Mouse (Mus musculus): ENCODE results near the gene Trip4.
A peak's percentile ranks its signal among the peaks of the same experiment; 100 is the strongest.

Trip4 gene

DNA sequence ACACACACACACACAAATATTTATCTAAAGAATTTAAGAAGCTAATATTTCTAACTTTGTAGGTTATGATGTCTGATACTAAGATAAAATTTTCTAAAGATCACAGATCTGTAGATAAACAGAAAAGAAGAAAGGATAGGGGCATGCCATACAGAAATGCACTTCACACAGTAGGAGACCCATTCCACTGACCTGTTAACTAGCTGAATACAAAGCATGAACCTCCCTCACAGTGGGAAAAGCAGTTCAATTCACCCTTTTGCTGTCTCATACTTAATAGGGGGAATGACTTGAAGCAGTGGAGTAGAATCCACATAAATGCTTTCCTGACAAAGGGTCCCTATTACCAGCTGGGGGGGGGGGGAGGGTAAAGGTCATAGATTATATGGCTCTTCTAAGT, 75.0 kb downstream of the Trip4 start:
- DNase-seq = no peak

DNA sequence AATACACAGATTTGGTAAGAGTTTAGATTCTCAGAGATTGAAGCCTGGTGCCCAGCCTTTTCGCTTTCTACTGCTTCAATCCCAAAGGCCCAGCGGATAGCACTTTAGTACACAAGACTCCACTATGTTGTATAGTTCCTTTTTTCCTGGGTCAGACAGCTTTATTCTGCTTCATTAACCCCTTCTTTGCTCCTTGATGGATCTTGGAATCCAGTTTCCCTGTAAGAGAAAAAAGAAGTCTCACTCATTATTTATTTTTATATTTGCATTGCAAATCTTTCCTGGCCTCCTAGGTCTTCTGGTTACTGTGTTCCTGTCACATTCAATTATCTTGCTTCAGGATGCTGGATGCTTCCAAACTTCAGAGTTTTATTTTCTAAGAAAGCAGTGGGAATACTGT, 75.4 kb downstream of the Trip4 start:
- DNase-seq = no peak

DNA sequence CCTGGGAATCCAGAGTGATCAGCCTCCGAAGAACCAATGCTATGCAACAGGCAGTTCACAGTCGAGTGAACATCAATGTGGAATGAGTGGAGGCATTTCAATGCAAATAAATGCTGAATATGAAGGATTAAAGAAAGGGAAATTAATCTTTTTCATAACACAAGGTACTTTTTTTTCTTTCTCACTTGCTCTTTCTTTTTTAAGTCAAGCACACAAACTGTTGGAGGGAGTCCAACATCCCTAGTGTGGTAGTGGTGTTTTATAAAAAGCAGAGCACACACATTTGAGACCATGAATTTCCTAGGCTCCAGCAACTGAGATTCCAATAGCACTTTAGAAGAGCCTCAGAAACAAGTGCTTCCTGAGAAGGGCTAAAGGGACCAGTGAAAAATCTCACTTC, 76.6 kb downstream of the Trip4 start:
- no peak for DNase-seq

DNA sequence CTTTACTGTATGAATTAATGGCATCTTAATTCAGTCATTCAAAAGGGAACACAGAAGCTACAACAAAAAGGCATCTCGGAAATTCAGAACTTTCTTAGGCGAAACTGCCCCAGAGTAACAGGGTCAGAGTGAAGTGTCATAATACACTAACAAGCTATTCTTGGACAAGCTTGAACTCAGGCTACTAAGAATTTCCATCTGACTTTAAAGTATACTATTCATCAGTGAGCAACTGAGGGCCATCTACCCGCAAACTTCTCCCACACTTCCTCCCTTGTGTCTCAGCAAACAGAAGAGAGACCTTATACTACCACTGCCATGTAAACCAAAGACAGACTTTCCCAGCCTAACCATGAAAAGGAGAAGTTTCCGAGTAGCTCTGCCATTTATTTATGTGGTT, 77.4 kb downstream of the Trip4 start:
- DNase-seq = no peak

DNA sequence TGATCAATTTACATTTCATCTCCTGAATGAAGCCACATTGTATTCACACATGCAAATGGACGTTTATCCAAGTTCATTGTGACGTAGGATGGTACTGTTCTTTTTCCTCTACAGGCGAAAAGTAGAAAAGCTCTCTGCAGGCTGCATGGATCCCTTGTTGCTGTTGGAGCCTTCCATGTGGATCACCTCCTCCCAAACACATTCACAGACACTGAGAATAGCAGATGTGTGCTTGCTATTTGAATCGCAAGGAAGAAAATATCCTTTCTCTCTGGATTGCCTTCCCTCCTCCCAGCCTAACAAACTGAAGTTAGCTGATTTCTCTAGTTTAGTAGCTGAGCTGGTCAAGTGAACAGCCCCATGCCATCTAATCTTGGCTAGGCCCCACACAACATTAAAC, 78.3 kb downstream of the Trip4 start:
- DNase-seq = peak; percentile 25

DNA sequence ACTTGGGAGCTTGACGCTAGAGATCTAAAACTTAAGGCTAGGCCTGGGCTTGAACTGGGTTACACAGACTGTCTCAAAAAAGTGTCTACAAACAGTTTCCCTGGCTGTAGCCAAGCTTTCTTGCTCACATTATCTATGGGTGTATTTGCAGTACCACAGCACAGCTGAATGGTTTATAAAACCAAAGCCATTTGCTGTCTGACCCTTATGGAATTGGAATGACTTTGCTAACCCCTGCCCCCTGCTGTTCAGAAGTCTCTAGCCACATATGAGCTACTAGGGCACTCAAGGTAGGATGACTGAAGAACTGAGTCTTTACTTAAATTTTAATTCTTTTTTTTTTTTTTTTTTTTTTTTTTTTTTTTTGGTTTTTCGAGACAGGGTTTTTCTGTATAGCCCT, 79.2 kb downstream of the Trip4 start:
- DNase-seq = no peak

DNA sequence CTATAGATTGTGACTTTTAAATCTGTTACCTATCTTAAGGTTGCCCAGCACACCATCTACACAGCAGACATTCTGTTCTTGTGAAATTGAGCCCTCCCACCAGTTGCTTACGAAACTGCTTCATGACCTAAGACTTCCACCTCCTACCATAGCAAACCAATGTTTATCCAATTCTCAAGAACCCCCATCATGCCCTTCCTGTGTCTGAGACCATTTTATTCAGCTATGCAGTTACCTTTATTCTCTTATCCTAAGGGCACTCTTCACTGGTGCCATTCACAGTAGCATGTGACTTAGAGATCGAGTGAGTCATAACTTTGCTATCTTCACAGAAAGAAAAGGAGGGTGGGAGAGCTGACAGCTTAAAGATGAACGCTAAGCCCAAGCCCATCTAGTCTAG, 80.1 kb downstream of the Trip4 start:
- DNase-seq = no peak

DNA sequence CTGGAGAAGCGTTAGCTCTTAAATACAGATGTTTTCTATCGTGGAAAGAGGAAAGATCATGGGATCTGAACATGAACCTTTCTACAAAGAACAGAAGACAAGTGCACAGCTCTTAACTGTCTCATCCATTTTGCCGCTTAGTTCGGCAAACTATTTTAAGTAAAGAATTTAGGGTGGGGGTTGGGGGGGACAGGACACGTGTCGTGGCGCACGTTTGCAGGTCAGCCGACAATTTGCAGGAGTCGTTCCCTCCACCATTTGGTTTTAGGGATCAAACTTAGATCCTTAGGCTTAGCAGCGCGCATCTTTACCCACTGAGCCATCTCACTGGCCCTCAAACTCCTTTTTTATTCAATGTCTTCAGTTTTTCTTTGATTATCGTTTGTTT, 80.6 kb downstream of the Trip4 start:
- no peak for DNase-seq

DNA sequence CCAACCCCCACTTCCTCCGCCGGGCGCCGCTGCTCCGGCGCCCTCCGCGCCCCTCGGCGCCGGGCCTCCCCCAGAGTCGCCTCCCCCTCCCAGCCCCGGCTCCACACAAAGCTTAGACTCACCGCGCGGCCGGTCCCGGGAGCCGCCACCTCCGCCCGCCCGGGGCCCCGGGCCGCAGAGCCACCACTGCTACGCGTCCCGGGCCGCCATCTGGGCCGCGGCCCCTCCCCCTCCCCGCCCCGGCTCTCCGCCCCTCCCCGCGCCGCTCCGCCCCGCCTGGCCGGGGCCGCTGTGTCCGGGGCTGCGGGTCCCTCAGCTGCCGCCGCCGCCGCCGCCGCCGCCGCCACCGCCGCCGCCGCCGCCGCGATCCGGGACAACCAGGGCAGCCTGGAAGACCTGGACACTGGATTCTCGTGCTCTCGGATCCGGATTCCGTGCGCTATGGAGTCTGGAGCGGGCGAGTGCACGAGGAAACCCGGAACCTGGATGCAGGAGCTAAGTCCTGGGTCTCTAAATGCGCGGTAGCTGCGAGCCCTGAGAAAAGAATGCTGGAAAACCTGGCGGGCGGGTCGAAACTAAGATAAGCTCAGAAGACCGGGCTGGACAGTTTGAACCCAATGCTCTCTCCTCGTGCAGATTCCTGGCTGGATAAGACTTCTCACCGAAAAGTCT, 81.1 kb downstream of the Trip4 start, which contains the start of gene Zfp609:
TSS of gene Zfp609 (minus strand) at position 221 of the 672 bp plus-strand sequence.
- peak; percentile 89 for DNase-seq

DNA sequence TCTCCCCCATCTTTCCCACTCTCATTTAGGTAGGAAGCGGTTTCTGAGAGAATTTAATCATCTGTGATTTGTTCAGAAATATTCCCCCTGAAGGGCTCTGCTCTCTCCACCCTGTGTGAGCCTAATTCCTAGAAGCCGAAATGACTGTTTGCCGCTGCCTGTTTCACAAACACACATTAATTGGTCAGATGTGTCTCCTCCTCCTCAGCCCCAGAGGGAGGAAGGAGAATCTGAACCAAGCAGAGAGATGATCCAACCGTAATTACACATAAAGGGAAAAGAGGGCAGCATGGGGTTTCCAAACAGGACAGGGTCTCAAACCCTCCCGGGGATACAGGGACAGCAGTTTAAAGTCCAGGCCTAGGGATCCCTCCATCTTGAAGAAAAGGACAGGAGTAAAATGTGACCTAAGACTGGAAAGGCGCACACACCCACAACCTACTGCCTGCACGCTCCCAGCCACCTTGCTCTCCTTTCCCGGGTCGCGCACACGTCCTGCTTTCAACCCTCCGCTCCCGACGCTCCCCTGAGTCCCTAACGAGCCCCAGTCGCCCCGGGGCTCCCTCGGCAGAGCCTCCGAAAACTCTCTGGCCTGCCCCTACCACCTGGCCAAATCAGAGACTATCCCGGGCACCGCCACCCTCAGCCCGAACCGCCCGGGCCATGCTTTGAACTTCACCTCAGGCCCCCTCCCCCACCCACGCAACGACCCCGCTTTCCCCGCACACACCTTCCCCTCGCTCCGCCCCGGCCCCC, 81.8 kb downstream of the Trip4 start:
- DNase-seq = peak; percentile 39

DNA sequence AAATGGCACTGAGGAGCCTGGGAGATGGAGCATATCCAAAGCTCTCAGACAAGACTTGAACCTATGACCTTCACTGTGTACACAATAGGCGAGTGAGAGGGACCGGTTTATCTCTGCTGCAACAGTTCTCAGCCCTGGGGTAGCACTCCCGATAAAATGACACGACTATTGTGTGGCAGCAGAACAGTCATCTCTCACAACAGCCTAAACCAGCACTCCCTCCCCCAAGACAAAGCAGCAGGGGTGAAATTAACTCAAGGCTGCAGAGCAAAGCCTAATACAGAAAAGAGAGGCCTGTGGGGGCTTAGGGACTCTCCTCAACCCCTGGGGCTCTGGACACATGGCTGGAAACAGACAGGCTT, 82.4 kb downstream of the Trip4 start:
- DNase-seq = peak; percentile 8

DNA sequence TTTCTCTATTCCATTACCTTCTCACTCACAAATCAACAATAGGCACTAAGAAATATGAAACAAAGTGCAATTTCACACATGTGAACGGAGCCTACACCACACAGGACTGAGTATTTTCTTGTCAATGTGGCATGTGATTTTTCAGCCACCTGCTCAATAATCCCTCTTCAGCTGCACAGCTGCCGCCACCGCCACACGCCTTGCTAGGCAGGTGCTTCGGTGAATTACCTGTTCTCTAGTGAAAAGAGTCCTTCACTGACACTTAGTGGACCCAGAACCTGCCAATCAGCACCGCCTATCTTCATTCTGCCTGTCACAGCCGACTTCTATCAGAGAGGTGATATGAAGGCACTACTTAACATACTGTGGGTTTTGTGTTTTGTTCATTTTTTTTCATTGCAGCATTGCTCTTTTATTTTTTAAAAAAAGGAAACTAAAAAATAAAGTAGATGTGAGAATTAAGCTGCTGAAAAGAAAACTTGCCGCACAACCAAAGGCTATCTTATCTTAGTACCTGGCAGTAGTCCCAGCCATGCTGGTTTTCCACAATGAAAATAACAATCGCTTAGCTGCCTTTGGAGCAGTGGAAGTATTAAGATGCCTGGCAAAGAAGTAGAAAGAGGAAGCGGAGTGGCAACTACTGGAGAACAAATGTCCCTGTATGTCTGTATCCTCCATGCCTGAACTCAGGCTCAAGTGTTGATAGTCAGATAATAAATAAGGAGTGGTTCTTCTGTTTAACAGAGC, 84.7 kb downstream of the Trip4 start:
- no peak for DNase-seq

DNA sequence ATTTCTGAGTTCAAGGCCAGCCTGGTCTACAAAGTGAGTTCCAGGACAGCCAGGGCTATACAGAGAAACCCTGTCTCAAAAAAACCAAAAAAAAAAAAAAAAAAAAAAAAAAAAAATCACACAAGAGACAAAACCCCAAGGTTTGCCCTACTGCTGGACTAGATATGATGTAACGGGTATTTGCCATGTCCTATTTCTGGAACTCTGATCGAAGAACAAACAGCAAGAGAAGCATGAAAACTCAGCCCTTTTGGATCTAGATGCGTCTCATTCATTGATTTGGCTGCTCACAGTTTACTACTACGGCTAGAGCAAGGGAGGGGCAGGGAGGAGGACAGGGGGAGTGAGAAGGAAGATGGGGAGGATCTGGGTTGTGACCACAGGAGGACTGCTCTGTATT, 86.6 kb downstream of the Trip4 start:
- no peak for DNase-seq

DNA sequence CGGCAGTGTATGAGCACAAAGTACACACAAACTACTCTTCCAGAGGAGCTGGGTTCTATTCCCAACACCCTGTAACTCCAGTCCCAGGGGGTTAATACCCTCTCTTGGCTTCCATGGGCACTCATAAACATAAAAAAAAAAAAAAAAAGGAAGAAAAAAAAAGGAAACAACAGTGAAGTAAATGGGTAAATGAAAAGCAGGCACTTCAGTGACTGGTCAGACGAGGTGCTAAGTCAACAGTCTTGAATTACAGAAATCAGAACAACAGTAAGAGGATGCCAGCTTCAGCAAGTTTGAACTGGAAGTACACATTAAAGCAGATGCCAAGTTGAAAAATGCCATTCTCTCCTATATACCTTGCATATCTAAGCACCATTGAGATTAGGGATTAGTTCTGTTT, 88.3 kb downstream of the Trip4 start:
- no peak for DNase-seq

DNA sequence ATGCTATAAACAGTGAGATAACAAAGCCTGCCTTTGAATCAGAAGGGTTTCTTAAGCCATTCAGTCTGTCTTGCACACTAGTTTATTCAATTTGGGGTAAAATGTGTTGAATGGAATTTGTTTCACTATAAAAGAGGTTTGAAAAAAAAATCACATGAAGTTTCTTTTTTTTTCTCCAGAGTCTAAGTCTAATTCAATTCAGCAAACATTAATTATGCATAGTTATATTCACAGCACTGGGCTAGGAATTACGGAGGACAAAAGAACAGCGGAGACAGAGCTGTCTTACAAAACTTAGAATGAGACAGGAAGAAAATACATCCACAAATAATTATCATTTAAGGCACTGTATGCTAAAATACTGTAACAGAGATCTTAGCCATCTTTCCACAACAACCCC, 90.2 kb downstream of the Trip4 start:
- DNase-seq = no peak

DNA sequence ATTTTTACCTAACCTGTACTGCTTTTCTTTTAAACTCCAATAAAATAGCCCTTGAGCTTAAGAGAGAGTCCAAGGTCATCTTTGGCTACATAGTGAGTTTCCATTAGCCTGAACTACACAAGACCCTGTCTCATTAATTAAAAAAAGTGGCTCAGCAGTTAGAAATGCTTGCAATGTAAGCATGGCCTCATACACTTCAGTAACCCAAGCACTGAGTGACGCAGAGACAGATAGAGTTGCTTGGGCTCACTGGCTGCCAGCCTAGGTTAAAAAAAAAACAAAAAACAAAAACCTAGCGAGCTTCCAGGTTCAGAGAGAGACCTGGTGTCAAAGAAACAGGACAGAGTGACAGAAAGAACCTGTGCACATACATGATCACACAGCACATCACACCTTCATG, 95.8 kb downstream of the Trip4 start:
- DNase-seq = no peak

DNA sequence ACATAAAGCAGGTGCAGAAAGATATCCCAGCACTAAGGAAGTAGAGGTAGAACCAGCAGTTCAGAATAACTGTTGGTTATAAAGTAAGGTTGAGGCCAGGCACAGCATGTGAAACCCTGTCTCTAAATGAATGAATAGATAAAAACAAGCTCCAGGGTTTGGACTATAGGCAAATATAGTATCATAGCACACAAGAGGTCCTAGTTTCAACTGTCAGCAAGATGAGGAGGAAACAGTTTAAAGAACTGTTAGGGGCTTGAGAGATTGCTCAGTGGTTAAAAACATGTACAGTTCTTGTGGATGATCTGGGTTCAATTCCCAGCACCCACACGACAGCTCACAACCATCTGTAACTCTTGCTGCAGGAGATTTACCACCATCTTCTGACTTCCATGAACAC, 96.8 kb downstream of the Trip4 start:
- no peak for DNase-seq

DNA sequence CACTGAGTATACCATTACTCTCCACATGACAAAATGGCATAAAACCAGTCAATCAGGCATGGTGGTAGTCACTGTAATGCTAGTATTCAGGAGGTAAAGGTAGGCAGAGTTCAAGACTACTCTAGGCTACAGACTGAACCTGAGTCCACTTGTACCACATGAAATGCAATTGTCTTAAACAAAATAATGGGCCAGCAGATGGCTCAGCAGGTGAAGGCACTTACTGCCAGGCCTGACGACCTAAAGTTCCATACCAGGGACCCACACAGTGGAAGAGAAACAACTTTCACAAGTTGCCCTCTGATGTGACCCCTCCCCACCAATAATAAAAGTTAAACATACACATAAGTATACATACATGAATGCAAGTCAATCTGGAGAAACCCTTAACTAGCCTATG, 100.8 kb downstream of the Trip4 start:
- DNase-seq = no peak

DNA sequence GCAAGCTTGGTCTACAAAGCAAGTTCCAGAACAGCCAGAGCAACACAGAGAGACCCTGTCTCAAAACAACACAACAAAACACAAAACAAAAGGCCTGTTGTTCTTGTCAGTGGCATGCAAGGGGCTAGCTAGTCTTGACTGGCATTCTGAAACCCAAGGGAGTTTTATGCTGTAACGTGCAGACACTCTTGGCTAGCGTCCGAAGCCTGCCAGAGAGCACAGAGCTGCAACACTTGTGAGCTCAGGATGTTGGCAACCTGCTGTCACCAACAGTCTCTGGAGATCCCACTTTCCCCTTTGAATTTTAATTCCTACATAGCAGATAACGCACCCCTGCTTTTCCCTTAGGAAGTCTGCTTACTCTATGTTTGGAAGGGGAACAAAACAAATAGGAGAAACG, 101.3 kb downstream of the Trip4 start:
- DNase-seq = no peak

DNA sequence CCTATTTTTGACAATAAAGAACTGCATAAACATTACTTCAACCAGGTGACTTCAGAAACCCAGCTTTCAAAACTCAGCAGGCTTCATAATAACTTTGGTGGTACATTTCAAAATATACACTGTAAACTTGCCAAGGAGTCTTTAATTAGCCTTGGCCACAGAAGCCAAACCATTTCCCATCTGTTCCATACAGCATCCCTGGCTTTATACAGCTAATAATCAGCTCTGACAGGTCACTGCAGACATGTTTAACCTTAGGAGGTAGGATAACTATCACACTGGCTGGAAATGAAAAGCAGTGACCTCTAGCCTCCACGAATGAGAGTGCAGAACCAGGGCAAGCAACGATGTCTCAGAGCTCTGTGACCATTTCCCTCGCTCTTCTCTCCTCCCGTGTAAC, 108.8 kb downstream of the Trip4 start:
- no peak for DNase-seq

DNA sequence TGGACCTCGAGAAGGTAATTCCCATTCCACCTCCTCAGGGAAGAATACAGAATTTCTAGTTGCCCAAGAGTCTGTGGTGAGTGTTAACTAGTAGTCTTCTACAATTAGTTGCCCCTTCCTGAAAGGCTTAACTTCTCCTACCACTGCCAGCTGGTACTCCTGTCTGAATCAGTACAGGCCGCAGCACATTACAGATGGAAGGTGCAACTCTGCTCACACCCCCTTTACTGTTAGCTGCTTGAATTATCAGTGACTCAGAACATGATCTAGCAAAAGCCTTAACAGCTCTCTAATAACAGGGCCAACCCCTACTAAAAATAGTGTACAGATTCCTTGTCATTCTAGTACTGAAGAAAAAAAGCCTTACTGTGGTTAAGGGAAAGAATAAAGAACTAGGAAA, 112.9 kb downstream of the Trip4 start:
- no peak for DNase-seq

DNA sequence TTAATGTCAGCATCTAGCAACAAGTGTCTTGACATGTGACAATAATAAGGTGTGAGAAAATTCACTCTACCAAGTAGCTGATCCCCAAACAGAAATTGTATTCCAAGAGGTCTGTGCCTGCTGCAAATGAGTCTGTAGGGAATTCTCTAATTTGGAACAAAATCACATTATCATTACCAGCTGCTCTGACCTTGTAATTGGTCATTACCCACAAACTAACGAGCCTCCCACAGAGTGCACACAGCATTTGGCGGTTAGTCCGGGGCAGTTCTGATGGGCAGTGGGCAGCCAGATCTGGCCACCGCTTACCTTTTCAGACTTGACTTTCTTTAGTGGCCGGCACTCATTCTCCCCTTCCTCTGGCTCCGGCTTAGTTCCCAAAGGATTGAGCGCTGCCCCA, 114.3 kb downstream of the Trip4 start:
- DNase-seq = no peak

DNA sequence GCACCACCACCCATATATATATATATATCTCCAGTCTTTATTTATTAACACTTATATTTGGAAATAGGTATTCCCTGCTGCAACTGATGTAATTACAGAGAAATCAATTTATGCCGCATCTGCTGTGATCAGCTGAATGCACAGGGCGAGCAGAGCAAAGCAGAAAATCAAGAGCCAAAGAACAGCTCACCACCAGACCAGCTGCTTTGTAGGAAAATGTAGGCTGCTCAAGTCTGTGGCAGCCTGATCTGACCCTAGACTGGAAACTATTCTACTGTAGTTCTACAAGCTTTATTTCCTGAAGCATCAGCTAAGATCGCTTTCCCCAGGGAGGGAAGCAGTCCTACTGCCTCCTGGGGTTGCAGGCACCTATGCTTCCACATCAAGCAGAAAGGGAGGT, 115.1 kb downstream of the Trip4 start:
- DNase-seq = no peak

DNA sequence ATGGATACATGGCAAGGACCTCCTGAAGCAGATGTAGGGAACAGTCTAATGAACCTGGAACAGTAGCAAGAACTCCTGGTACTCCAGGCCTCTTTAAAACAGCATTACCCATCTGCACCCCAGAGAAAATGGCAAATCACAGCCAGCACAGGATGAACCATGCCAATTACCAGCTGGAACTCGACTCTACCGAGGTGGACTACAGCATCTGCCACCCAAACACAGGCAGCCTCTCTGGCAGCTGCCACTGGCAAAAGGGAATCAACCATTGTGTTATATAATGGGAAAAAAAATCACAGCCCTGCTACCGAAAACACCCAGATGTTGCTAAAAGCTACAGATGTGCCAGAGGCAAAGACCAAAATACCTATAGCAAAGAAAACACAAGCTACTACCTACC, 115.5 kb downstream of the Trip4 start:
- peak; percentile 21 for DNase-seq

Data from right cerebral cortex, postnatal 25 days (tissue).